Mouse (Mus musculus) monocyte, adult 5-6 weeks (primary cell): Measurements from ENCODE around the gene P2rx1. TPM values are rescaled to one million over a fixed set of nuclear protein-coding genes. Genes with fewer than 3 reads are reported as not detected.

Source experiments
- ATAC-seq: fragments of 153-309, 156-312 bp; replicated peaks from 2 replicates; pipeline ENCODE4 v1.8.0; 2017; ENCODE audit warnings: mild to moderate bottlenecking; ENCODE audit not compliant: low TSS enrichment, insufficient number of reproducible peaks, severe bottlenecking, poor library complexity, low FRiP score
- total RNA-seq: library from RNA; stranded (forward); fragments of 200-1000, 200-491, 200-594 nt; gene quantifications from 3 replicates; pipeline ENCODE4 v1.2.3, GENCODE M21; 2017

The P2rx1 gene
- total RNA-seq, 1 experiment from 2014 or later, result 15.6 TPM

DNA sequence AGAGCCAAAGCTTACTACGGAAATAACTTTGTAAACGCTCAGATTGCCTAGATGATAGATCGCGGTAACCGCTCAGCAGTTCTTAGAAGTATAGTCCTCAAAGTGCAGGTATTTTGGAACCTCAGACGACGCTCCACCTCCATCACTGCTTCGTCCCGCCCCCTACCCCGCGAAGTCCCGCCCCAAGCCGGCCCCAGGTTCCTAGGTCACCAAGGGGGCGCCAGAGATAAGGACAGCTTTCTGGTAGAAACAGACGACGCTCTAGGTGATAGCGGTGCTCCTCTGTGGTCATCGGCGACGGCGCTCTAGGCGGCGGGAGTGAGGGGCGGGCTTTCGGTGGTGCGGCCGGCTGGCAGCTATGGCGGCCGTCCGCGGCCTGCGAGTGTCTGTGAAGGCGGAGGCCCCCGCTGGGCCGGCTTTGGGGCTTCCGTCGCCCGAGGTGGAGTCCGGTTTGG lies 48.7 kb downstream of the P2rx1 start, which contains the start of gene Ncbp3:
TSS of gene Ncbp3 (plus strand) at position 242 of the 455 bp plus-strand sequence.
- peak; percentile 97 for ATAC-seq

DNA sequence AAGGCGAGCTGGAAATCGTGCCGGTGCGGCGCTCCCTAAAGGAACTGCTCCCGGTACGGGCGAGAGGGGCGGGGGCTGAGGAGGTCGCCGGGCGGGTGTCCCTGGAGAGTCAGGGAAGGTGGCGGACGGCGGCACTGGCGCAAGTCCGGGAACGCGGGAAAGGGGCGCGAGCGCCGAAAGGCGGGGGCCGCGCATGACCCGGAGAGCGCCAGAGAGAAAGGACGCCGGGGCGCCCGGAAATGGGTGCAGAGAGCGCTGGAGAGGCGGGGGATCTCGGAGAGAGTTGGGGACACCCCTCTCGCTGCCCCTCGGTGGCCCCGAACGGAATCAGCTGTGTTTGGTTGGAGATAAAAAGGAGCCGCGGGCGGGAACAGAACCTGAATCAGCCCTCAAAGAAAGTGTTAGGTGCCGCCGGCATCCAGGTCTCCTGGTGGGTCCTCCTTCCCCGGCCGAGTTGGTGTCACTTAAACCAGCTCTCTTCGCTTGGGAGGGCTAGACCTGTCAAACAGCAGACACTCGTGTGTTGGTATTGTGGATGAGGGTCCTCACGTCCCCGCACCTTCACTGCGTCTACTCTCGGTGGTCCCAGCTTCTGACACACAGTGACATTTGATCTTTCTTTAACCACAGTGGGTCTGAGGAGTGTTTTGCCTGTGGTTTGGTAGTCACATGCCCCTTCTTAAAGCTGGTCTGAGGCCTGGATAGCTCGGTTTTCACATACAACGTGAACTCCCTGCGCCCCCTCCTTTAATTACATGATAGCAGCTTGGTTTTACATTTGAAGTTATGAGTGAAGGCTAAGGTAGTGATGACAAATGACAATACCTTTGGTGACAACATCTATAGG lies 49.4 kb downstream of the P2rx1 start:
- peak; percentile 9 for ATAC-seq

DNA sequence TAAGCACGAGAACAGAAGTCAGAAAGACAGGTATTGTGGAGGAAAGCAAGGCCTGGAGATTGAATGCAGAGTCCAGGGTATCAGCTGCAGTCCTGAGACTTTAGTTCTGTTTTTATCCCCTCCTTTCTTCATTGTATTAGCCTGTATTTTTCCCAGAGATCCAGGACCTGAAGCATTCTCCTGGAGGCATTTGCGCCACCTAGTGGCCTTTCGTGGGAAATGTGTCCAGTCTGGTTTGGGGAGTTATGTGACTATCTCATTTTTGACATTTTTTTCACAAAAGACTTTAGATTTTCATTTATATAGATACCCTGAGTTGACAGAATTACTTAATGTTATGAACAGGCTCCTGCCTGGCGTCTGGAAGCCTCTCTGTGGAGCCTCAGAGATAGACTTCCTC lies 50.4 kb downstream of the P2rx1 start:
- ATAC-seq, result no peak

DNA sequence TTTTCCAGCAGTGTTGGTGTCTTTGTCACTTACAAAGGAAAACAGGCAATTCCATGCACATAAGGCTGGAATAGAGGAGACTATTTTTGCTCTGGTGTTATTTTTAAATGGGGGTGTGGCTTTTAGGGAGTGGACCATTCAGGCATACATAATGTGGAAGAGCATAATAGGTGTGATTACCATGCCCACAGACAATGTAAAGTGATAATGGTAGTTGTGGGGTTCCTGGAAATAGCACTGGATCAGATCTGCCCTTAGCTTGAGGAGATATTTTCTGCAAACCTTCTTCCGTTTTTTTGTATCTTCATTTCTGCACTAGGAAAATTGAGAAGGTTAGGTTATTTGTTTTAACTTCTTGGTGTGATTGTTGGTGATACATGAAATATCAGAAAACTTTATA lies 53.9 kb downstream of the P2rx1 start:
- ATAC-seq, result no peak

DNA sequence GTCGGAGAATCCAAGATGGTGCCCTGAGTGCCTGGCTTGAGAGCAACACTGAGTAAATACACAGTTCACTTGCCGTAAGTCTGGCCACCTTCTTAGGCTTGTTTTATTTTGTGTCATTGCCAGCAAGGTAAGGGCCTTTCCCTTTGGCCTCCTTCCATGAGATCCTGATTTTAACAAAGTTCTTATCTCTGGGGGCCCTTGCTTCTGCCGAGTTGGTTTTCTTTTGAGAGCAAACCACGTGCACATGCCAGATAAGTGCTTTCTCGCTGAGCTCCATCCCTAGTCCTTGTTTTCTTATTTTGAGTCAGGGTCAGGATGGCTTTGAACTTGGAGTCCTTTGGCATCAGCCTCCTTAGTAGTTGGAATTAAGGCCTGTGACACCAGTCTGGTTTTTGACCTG lies 58.8 kb downstream of the P2rx1 start:
- no peak for ATAC-seq

DNA sequence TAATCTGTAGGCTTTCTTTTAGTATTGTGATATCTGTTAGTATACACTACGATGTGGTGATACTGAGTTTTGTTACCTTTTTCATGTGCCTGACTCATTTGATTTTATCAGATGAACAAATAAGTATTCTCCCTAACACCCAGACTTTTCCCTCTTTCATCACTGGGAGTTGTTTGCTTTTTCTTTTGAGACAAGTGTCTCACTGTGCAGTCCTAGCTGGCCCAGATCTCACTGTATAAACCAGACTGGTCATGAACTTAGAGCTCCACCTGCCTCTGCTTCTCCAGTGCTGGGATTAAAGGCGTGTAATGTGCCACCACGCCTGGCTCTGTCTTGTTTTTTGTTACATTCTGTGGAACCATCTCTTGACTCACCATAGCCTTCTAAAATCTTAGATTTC lies 60.7 kb downstream of the P2rx1 start:
- ATAC-seq, result no peak

DNA sequence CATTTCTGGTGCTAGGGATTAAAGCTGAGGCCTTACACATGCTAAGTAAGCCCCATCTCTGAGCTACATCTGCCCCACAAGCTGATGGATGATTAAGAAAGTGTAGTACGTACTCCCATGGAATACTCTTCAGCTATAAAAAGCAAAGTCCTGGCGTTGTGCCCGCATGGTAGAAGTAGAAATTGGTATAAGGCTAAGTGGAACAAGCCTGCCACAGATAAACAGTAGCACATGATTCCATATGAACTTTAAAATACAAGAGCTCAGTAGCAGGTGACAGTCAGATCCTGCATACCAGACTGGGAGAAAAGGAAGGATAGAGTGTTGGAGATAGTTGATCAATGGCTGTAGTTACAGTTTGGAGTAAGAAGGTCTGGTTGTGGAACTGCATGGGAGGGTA lies 62.5 kb downstream of the P2rx1 start:
- no peak for ATAC-seq

Other genes starting within 250 kb of the P2rx1 start
- gene Cyb5d2, start 203.0 kb upstream of the P2rx1 start, total RNA-seq, result 5.4 to 6.6 TPM (median 6.4 TPM) in 3 replicates
- gene Zzef1, start 202.9 kb upstream of the P2rx1 start, total RNA-seq, result 87.3 to 90.8 TPM (median 90.0 TPM) in 3 replicates
- 107 to 245 TPM (median 115 TPM) in 3 replicates for gene Atp2a3, start 37.9 kb upstream of the P2rx1 start, total RNA-seq
- 2.6 to 4.0 TPM (median 3.0 TPM) in 3 replicates for gene Camkk1, start 19.9 kb downstream of the P2rx1 start, total RNA-seq
- gene Ncbp3, start 48.7 kb downstream of the P2rx1 start, total RNA-seq, result 11.5 to 18.1 TPM (median 14.0 TPM) in 3 replicates
- 1.7 to 2.4 TPM (median 1.8 TPM) in 3 replicates for gene Itgae, start 91.5 kb downstream of the P2rx1 start, total RNA-seq
- gene Haspin, start 139.2 kb downstream of the P2rx1 start, total RNA-seq, result 6.3 to 16.9 TPM (median 6.5 TPM) in 3 replicates
- gene P2rx5, start 161.3 kb downstream of the P2rx1 start, total RNA-seq, result 0.32 TPM in 1 of 3 replicates, not detected in the others
- gene Emc6, start 177.9 kb downstream of the P2rx1 start, total RNA-seq, result 28.3 to 33.4 TPM (median 32.5 TPM) in 3 replicates
- 14.2 to 15.7 TPM (median 14.6 TPM) in 3 replicates for gene Tax1bp3, start 178.0 kb downstream of the P2rx1 start, total RNA-seq
- gene Ctns, start 199.9 kb downstream of the P2rx1 start, total RNA-seq, result 15.6 to 19.4 TPM (median 18.2 TPM) in 3 replicates
- gene Shpk, start 200.4 kb downstream of the P2rx1 start, total RNA-seq, result 0.64 to 3.0 TPM (median 1.2 TPM) in 3 replicates
- gene Trpv1, start 235.2 kb downstream of the P2rx1 start, total RNA-seq, result not detected in 3 replicates